In genomic region chr10:95394819-95395812, GRCm38 (mm10) we compare ENCODE assay signal across 8 mouse cellular contexts. TPM values are rescaled to one million over a fixed set of nuclear protein-coding genes. Genes with fewer than 3 reads are reported as not detected.
DNase-seq lines count a peak whose midpoint lies in the region; ATAC-seq and TF ChIP-seq lines count a peak whose summit lies in the region.

No protein-coding gene starts in this region.

- 25% methylated on average over 25 of the region's 25 CpGs for WGBS in kidney, adult 2 months
- WGBS in bone marrow, adult 2 months = 6% methylated on average over 25 of the region's 25 CpGs

- no peaks in the 10 kb centered on the region; the same call in 1 of the 2 replicates for H3K4me1 ChIP-seq in kidney, adult 2 months (ENCODE audit: control insufficient read depth, insufficient read depth, low read length)
- H3K4me1 ChIP-seq in bone marrow, adult 2 months (ENCODE audit: control insufficient read depth, insufficient read depth, low read length) = no peaks in the 10 kb centered on the region; the same call in 1 of the 2 replicates

- no peaks in the 10 kb centered on the region for H3K27me3 ChIP-seq in kidney, adult 2 months (replicated peaks; ENCODE audit: control insufficient read depth, insufficient read depth, low read length)

- no peak for TF ChIP-seq CTCF in kidney, adult 2 months (conservative IDR thresholded peaks at IDR 0.05; ENCODE audit: insufficient read depth, insufficient read length, low read depth, low read length)
- no peak for TF ChIP-seq CTCF in bone marrow, adult 2 months (IDR thresholded peaks at IDR 0.05; ENCODE audit: control insufficient read depth, insufficient read depth, low read length)

- intact Hi-C loops in left cerebral cortex, postnatal 36 days (cut with DNase I) = no loop called here
- intact Hi-C loops in gastrocnemius, postnatal 36 days (cut with DNase I) = no loop called here

- peak overlapping the region; percentile 45 for H3K4me3 ChIP-seq in kidney, adult 2 months (ENCODE audit: insufficient read depth, low read depth, low read length)
- peak overlapping the region; percentile 42 for H3K4me3 ChIP-seq in bone marrow, adult 2 months (replicated peaks; ENCODE audit: control insufficient read depth, low read depth, low read length)

- peak; percentile 27 for DNase-seq in kidney, adult 2 months
- no peak for DNase-seq in kidney, postnatal 14 days
- DNase-seq in lung, postnatal 10 days = peak; percentile 40
- no peak for DNase-seq in left cerebral cortex, postnatal 36 days (ENCODE audit: low spot score in 2 of 2)
- DNase-seq in gastrocnemius, postnatal 36 days = no peak
- DNase-seq in thymus, postnatal 36 days = no peak

- peak overlapping the region; percentile 5; the same call in 1 of the 2 replicates for H3K27ac ChIP-seq in kidney, adult 2 months (ENCODE audit: insufficient read depth, low read depth, low read length)
- H3K27ac ChIP-seq in bone marrow, adult 2 months (ENCODE audit: control insufficient read depth, insufficient read depth, low read depth, low read length, poor library complexity) = no peak overlapping the region

- no peak for TF ChIP-seq POLR2A in kidney, adult 2 months (IDR thresholded peaks at IDR 0.05; ENCODE audit: low read depth, low read length)
- TF ChIP-seq POLR2A in bone marrow, adult 2 months (IDR thresholded peaks at IDR 0.05; ENCODE audit: borderline replicate concordance, control insufficient read depth, low read depth, low read length) = no peak

- ATAC-seq in inflammation-experienced regulatory T-cells, adult 6 months = peak; percentile 48

- no peaks in the 10 kb centered on the region for H3K36me3 ChIP-seq in kidney, adult 2 months (ENCODE audit: control insufficient read depth, insufficient read depth, low read length)

RNA-seq across cellular contexts. Expression of gene Socs2, which starts 21.9 kb away (rescaled TPM):
- polyA plus RNA-seq in kidney, adult 2 months (2012; rRNA removed) = 24.5 and 42.9 TPM in 2 replicates
- 7.1 and 22.7 TPM in 2 replicates for polyA plus RNA-seq in bone marrow, adult 2 months (2011; ENCODE audit: insufficient read depth, insufficient read length, low replicate concordance, missing spikeins)
- polyA plus RNA-seq in inflammation-experienced regulatory T-cells, adult 6 months (2017; shearing (Covaris generic)) = 10 to 100 TPM; 27.9 to 49.8 (median 37.4) TPM
- 10 to 100 TPM; 26.5 to 38.5 TPM for total RNA-seq in left cerebral cortex, postnatal 36 days (2021)
- 10 to 100 TPM in 1 of 2 experiments, 1 to 10 TPM in 1; 8.3 to 12.0 TPM for total RNA-seq in gastrocnemius, postnatal 36 days (2021)

Comparison
In these comparisons a context has a peak if more than half of its experiments do, and no peak if none do; other contexts are left out.
1. DNase-seq: peak in kidney, adult 2 months (single experiment) and lung, postnatal 10 days (single experiment); none in kidney, postnatal 14 days (single experiment), left cerebral cortex, postnatal 36 days (0 of 2), gastrocnemius, postnatal 36 days (0 of 2) and thymus, postnatal 36 days (0 of 2).